Mouse (Mus musculus) neural tube, embryonic 14.5 days (tissue): ENCODE measurements at regions not wholly inside any gene's neighbourhood (a gene's known extent, or its start where the extent isn't known, plus 50 kb on each side); places are given as distances from the start of the nearest gene placed in this dataset.

Experiments
- ATAC-seq: fragments of 200-750 bp; cut with Nextera tagmentation; 2 replicates; pipeline ENCODE4 v1.8.0; 2017; ENCODE audit warnings: low read depth, mild to moderate bottlenecking, moderate TSS enrichment, moderate library complexity
- H3K27ac ChIP-seq: fragments of 300-500 bp; sonication (generic); 2 replicates; pipeline ENCODE4 v1.5.1; 2014; ENCODE audit warnings: low read depth, mild to moderate bottlenecking, control low read depth, low read length, moderate library complexity, mixed read lengths
- H3K27me3 ChIP-seq: fragments of 300-500 bp; sonication (generic); 2 replicates; pipeline ENCODE4 v1.6.1; 2014; ENCODE audit warnings: low read length; ENCODE audit not compliant: control insufficient read depth, insufficient read depth
- H3K36me3 ChIP-seq: fragments of 300-500 bp; sonication (generic); 2 replicates; pipeline ENCODE4 v1.6.1; 2014; ENCODE audit warnings: low read length, mixed read lengths; ENCODE audit not compliant: control insufficient read depth, insufficient read depth
- H3K4me1 ChIP-seq: fragments of 300-500 bp; sonication (generic); 2 replicates; pipeline ENCODE4 v1.6.1; 2014; ENCODE audit warnings: low read length; ENCODE audit not compliant: control insufficient read depth, insufficient read depth
- H3K4me2 ChIP-seq: fragments of 300-500 bp; sonication (generic); 2 replicates; pipeline ENCODE4 v1.6.1; 2014; ENCODE audit warnings: mild to moderate bottlenecking, low read depth, low read length, control low read depth
- H3K4me3 ChIP-seq: fragments of 300-500 bp; sonication (generic); 2 replicates; pipeline ENCODE4 v1.5.1; 2014; ENCODE audit warnings: low read depth, low read length, control low read depth, mixed read lengths
- H3K9ac ChIP-seq: fragments of 300-500 bp; sonication (generic); replicated peaks from 2 replicates; pipeline ENCODE4 v1.6.1; 2014; ENCODE audit warnings: low read depth, mild to moderate bottlenecking, control low read depth, low read length, mixed read lengths
- H3K9me3 ChIP-seq: fragments of 300-500 bp; sonication (generic); 2 replicates; pipeline ENCODE4 v1.6.1; 2016; ENCODE audit warnings: low read length; ENCODE audit not compliant: control insufficient read depth
- WGBS: fragments of 180-500 bp; shearing (Covaris S2); extraction: QIAGEN DNeasy Blood & Tissue Kit; methylation state at CpG from one replicate; pipeline ENCODE4 v1.1.7; 2014; 5-methylcytosine and 5-hydroxymethylcytosine counted together

GRCm38 (mm10) chr8:115441943-115442550 is 265.5 kb downstream of the Maf start:
- Histone ChIP-seq H3K27me3 (no peaks in the 10 kb centered on the region), H3K36me3 (no peaks in the 10 kb centered on the region), H3K4me2 (no peak overlapping the region), H3K9ac (no peak overlapping the region), H3K27ac (no peak overlapping the region), H3K4me3 (no peak overlapping the region), H3K4me1 (no peaks in the 10 kb centered on the region), H3K9me3 (no peaks in the 10 kb centered on the region)
- ATAC-seq = no peak
- WGBS = 90% methylated on average over 6 of the region's 6 CpGs

- 78% methylated on average over 6 of the region's 6 CpGs for WGBS
- H3K27me3 ChIP-seq = no peaks in the 10 kb centered on the region
- no peak for ATAC-seq
These were observed 266.3 kb downstream of the Maf start for GRCm38 (mm10) chr8:115441323-115441722.

DNA sequence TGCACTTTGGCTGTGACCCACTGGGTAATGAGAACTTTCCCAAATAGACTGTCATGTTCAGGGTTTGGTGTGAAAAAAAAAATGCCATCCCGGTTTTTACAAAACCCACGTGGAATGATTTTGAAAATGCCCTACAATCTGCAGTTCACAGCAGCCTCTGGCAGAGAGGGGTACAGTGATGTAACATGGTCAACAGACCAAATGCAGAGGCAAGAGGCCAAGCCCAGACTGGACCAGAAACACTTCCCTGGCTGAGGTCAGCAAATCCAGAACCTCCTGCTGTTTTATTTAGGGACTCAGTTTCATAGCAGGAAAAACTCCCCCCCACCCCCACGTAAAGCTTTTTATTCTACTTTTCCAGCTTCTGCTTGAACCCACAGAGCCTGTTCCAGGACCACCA is 267.4 kb downstream of the Maf start:
- H3K4me3 ChIP-seq = no peak overlapping the region
- H3K4me2 ChIP-seq = no peak overlapping the region
- 72% methylated on average over 3 of the region's 3 CpGs for WGBS
- H3K36me3 ChIP-seq = no peaks in the 10 kb centered on the region
- no peaks in the 10 kb centered on the region for H3K9me3 ChIP-seq
- ATAC-seq = no peak
- no peak overlapping the region for H3K27ac ChIP-seq
- H3K4me1 ChIP-seq = no peaks in the 10 kb centered on the region
- no peak overlapping the region for H3K9ac ChIP-seq
- H3K27me3 ChIP-seq = no peaks in the 10 kb centered on the region

More at GRCm38 (mm10) chr8:115441323-115441722, 266.3 kb downstream of the Maf start:
- no peaks in the 10 kb centered on the region for H3K9me3 ChIP-seq
- H3K36me3 ChIP-seq = no peaks in the 10 kb centered on the region
- H3K4me1 ChIP-seq = no peaks in the 10 kb centered on the region
- H3K4me2 ChIP-seq = no peak overlapping the region
- no peak overlapping the region for H3K9ac ChIP-seq
- H3K27ac ChIP-seq = no peak overlapping the region
- H3K4me3 ChIP-seq = no peak overlapping the region

DNA sequence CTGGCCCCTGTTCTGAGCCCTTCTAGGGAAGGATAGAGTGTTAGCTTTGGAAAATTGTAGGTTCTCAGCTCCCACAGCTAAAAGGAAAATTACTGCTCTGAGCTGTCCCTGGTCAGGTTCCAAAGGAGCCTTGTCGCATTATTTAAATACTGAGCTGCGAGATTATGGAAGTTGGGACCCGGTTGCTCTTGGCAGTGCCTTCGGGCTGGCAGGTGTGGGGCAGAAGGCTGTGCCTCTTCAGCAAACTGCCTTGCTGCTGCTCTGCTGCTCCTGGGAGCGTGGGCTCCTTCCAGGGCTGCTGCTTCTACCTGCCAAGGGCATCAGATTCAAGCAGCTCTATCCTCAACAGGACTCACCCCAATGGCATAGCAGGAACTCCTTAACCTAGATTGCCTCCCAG is 268.1 kb downstream of the Maf start:
- ATAC-seq = no peak
- 92% methylated on average over 5 of the region's 5 CpGs for WGBS

GRCm38 (mm10) chr8:115437956-115438355 is 269.6 kb downstream of the Maf start:
- Histone ChIP-seq H3K4me3 (no peak overlapping the region), H3K9ac (no peak overlapping the region), H3K27ac (no peak overlapping the region), H3K4me2 (no peak overlapping the region), H3K4me1 (no peaks in the 10 kb centered on the region), H3K9me3 (no peaks in the 10 kb centered on the region), H3K36me3 (no peaks in the 10 kb centered on the region), H3K27me3 (no peaks in the 10 kb centered on the region)
- 72% methylated on average over 9 of the region's 9 CpGs for WGBS
- ATAC-seq = no peak

More for the DNA sequence above, 268.1 kb downstream of the Maf start:
- Histone ChIP-seq H3K4me2 (no peak overlapping the region), H3K27ac (no peak overlapping the region), H3K36me3 (no peaks in the 10 kb centered on the region), H3K27me3 (no peaks in the 10 kb centered on the region), H3K4me1 (no peaks in the 10 kb centered on the region), H3K4me3 (no peak overlapping the region), H3K9me3 (no peaks in the 10 kb centered on the region), H3K9ac (no peak overlapping the region)

DNA sequence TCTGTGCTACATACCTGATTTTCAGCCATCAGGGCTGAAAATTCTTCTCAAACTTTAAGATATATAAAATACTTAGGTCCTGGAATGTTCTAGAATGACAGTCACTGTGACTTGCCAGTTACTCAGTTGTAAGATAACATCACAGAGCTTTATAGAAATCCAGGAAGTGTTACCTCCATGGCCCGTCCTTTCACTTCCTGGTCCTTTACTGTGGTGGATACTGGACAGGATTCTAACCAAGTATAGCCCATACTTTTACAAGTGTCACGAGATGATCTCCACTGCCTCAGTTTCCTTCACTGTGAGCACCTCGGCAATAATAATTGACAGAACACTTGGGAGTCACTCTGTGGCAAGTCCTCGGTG is 271.3 kb downstream of the Maf start:
- no peak overlapping the region for H3K4me2 ChIP-seq

DNA sequence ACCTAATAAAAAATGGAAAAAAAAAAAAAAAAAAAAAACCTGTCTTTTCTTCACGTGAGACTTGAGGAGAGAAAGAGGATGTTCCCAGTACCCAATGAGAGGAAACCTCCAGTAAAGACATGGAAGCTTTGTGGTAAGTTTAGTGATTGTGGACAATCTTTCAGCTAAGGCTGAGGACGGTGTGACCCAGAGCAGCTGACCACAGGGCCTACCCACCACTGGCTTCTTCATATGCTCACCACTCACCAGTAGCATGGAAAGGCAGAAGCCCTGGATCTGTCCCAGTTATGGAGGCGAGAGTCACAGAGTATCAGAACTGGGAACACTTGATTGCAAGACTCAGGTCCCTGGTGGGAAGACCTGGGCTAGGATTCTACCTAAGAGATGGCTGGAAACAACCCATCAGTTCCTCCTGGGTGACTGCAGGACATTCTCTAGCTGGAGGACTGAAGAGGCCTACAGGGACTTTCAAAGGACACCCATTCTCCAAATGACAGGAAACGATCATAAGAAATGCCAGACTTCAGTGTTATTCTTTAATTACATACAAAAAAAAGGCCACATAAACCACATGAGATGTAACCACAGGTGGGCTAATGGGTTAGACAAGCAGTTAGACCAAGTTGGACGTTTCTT is 271.8 kb downstream of the Maf start:
- 87% methylated on average over 5 of the region's 5 CpGs for WGBS

More for the DNA sequence above, 271.3 kb downstream of the Maf start:
- Histone ChIP-seq H3K27me3 (no peaks in the 10 kb centered on the region), H3K4me1 (no peaks in the 10 kb centered on the region), H3K36me3 (no peaks in the 10 kb centered on the region), H3K9me3 (no peaks in the 10 kb centered on the region), H3K4me3 (no peak overlapping the region), H3K9ac (no peak overlapping the region), H3K27ac (no peak overlapping the region)
- no peak for ATAC-seq
- WGBS = 89% methylated on average over 4 of the region's 4 CpGs

DNA sequence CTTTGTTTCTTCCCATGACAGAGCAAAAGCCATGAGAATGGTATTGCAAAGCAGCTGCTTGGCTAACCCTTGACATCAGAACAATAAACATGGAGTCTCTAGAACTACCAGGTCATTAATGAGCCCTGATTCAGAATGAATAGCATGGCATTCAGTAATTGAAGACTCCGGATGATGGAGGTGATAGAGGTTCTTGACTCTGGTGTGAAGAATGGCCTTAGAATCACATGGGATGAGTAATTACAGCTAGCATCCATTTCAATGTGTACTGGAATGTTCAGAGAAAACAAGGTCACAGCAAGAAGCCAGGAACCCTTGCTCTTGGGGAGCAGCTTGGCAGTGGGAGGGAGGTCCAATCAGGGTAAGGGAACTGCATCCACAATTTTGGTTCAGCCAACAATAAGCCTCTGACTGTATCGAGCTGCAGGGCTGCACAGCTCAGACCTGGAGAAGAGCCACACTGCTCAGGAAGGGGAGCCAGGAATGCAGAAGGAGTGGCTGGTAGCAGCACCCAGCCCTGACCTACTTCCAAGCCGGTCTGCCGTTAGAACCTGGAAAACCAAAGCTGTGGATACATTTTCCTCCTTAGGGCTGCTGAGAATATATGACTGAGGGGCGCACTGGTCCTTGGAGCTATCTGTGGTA is 275.1 kb downstream of the Maf start:
- Histone ChIP-seq H3K27me3 (no peaks in the 10 kb centered on the region), H3K4me2 (no peak overlapping the region), H3K27ac (no peak overlapping the region), H3K9me3 (no peaks in the 10 kb centered on the region), H3K36me3 (no peaks in the 10 kb centered on the region), H3K4me1 (no peaks in the 10 kb centered on the region), H3K4me3 (no peak overlapping the region), H3K9ac (no peak overlapping the region)
- WGBS = 68% methylated on average over 5 of the region's 5 CpGs
- no peak for ATAC-seq

More for the DNA sequence above, 271.8 kb downstream of the Maf start:
- H3K27ac ChIP-seq = no peak overlapping the region
- no peaks in the 10 kb centered on the region for H3K27me3 ChIP-seq
- no peak for ATAC-seq
- no peak overlapping the region for H3K4me2 ChIP-seq
- H3K36me3 ChIP-seq = no peaks in the 10 kb centered on the region
- H3K9ac ChIP-seq = no peak overlapping the region
- H3K4me3 ChIP-seq = no peak overlapping the region
- H3K4me1 ChIP-seq = no peaks in the 10 kb centered on the region
- no peaks in the 10 kb centered on the region for H3K9me3 ChIP-seq

DNA sequence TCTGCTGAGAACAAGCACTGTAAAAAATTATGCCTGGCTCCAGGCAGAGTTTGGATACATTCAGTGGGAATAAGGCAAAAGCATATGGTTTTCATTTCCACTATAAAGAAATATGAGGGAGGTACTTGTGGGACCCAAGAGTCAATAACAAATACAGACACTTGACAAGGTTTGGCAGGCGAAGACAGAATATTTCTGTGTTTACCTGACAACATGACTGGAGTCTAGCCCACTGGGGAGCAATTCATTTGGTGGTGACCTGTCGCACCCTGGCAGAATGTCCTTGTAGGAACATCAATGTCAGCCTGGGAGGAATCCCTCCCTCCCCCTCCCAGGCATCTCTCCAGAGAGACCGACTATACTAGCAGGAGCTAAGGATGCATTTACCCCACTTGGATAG is 276.8 kb downstream of the Maf start:
- H3K4me3 ChIP-seq = no peak overlapping the region
- H3K36me3 ChIP-seq = no peaks in the 10 kb centered on the region
- no peaks in the 10 kb centered on the region for H3K9me3 ChIP-seq
- ATAC-seq = no peak
- no peak overlapping the region for H3K9ac ChIP-seq
- H3K4me2 ChIP-seq = no peak overlapping the region
- no peaks in the 10 kb centered on the region for H3K4me1 ChIP-seq
- no peak overlapping the region for H3K27ac ChIP-seq
- WGBS = 61% methylated on average over 3 of the region's 3 CpGs
- H3K27me3 ChIP-seq = no peaks in the 10 kb centered on the region
